Mouse (Mus musculus) cortical plate, adult 2 months (tissue): ENCODE measurements around the gene Dchs2.

Experiments
- CTCF ChIP-seq: fragments of 200-500 bp; IDR thresholded peaks from 2 replicates; pipeline ENCODE4 v1.5.1; 2011; ENCODE audit warnings: mild to moderate bottlenecking, control low read depth, low read length; ENCODE audit not compliant: insufficient read depth; ENCODE audit errors: extremely low read depth
- POLR2A ChIP-seq: fragments of 200-500 bp; IDR thresholded peaks from 2 replicates; pipeline ENCODE4 v1.6.1; 2011; ENCODE audit warnings: mild to moderate bottlenecking, low read length, control low read depth; ENCODE audit not compliant: insufficient read depth; ENCODE audit errors: extremely low read depth

GRCm38 (mm10) chr3:83117592-83117991, 10.2 kb upstream of the Dchs2 start:
- TF ChIP-seq CTCF = no peak
- TF ChIP-seq POLR2A = no peak
